Mouse (Mus musculus) CH12.LX (cell line): ENCODE measurements around the gene Twist2. TPM values are rescaled to one million over a fixed set of nuclear protein-coding genes. Genes with fewer than 3 reads are reported as not detected.

ENCODE experiments used
- DNase-seq: peaks from one replicate; pipeline ENCODE4 v3.0.0-alpha.2; 2013; ENCODE audit errors: extremely low read depth
- H3K27ac ChIP-seq: 2 replicates; pipeline ENCODE4 v1.5.1; 2012; ENCODE audit warnings: low read depth, mild to moderate bottlenecking, control low read depth, moderate library complexity; ENCODE audit not compliant: insufficient read depth
- H3K27me3 ChIP-seq: replicated peaks from 2 replicates; pipeline ENCODE3; 2012; ENCODE audit warnings: inconsistent platforms
- H3K36me3 ChIP-seq, 2 experiments: replicated peaks in 1 of 2; 2 replicates each; pipeline versions ENCODE3 to v1.6.1; 2012; ENCODE audit warnings: inconsistent platforms in 1 of 2, low read length in 1 of 2, mild to moderate bottlenecking in 1 of 2, mixed read lengths in 1 of 2, moderate library complexity in 1 of 2; ENCODE audit not compliant: control insufficient read depth in 1 of 2, insufficient read depth in 1 of 2
- H3K4me1 ChIP-seq, 2 experiments: 2 replicates each; pipeline ENCODE4 v1.6.1; 2012; ENCODE audit warnings: inconsistent platforms in 1 of 2, moderate library complexity in 1 of 2; ENCODE audit not compliant: insufficient read depth in 2 of 2, control insufficient read depth in 1 of 2
- H3K4me2 ChIP-seq: 2 replicates; pipeline ENCODE4 v1.6.1; 2012; ENCODE audit warnings: low read depth, mild to moderate bottlenecking, control low read depth; ENCODE audit not compliant: poor library complexity, insufficient read depth, severe bottlenecking
- H3K4me3 ChIP-seq, 3 experiments: fragments of 150-350 bp in 1 of 3; sonication (generic) in 1 of 3; replicated peaks in 1 of 3; 2 replicates each; pipeline versions ENCODE3 to v1.5.1; 2011 to 2012; ENCODE audit warnings: low read depth in 2 of 3, low read length in 2 of 3, mild to moderate bottlenecking in 2 of 3, moderate library complexity in 2 of 3, control low read depth in 1 of 3, improper control_type of control experiment in 1 of 3, inconsistent platforms in 1 of 3, mixed read lengths in 1 of 3; ENCODE audit not compliant: poor library complexity in 1 of 3
- H3K79me2 ChIP-seq: replicated peaks from 2 replicates; pipeline ENCODE4 v1.6.1; 2012; ENCODE audit warnings: mild to moderate bottlenecking, moderate library complexity; ENCODE audit not compliant: control insufficient read depth, poor library complexity, insufficient read depth, severe bottlenecking; ENCODE audit errors: extremely low read depth
- H3K9ac ChIP-seq: 2 replicates; pipeline ENCODE4 v1.6.1; 2012; ENCODE audit warnings: low read depth, mild to moderate bottlenecking, control low read depth, moderate library complexity; ENCODE audit not compliant: insufficient read depth
- H3K9me3 ChIP-seq: replicated peaks from 2 replicates; pipeline ENCODE3; 2012; ENCODE audit warnings: low read length, inconsistent platforms, mixed read lengths
- CHD1 ChIP-seq: IDR thresholded peaks from 2 replicates; pipeline ENCODE4 v1.6.1; 2012; ENCODE audit warnings: low read depth, low read length, improper control_type of control experiment, inconsistent platforms
- CHD2 ChIP-seq: IDR thresholded peaks from 2 replicates; pipeline ENCODE4 v1.6.1; 2011; ENCODE audit warnings: low read length, improper control_type of control experiment
- CTCF ChIP-seq, 2 experiments: IDR thresholded peaks in 1 of 2; conservative IDR thresholded peaks in 1 of 2; 2 replicates each; pipeline ENCODE4 v1.5.1; 2011 to 2012; ENCODE audit warnings: low read depth in 2 of 2, low read length in 2 of 2, improper control_type of control experiment in 1 of 2, inconsistent platforms in 1 of 2, mild to moderate bottlenecking in 1 of 2, moderate library complexity in 1 of 2
- ETS1 ChIP-seq: conservative IDR thresholded peaks from 2 replicates; pipeline ENCODE4 v1.6.1; 2012; ENCODE audit warnings: low read depth, mild to moderate bottlenecking, inconsistent platforms, low read length, improper control_type of control experiment, moderate library complexity
- IRF4 ChIP-seq: IDR thresholded peaks from 2 replicates; pipeline ENCODE4 v1.6.1; 2014; ENCODE audit warnings: low read depth, mild to moderate bottlenecking, inconsistent platforms, low read length, improper control_type of control experiment
- JUN ChIP-seq: IDR thresholded peaks from 2 replicates; pipeline ENCODE4 v1.6.1; 2011; ENCODE audit warnings: low read depth, mild to moderate bottlenecking, low read length, improper control_type of control experiment, moderate library complexity; ENCODE audit not compliant: insufficient read depth
- JUND ChIP-seq: conservative IDR thresholded peaks from 2 replicates; pipeline ENCODE4 v1.6.1; 2011; ENCODE audit warnings: low read depth, low read length, improper control_type of control experiment
- MAFK ChIP-seq: IDR thresholded peaks from 2 replicates; pipeline ENCODE4 v1.6.1; 2011; ENCODE audit warnings: low read length, improper control_type of control experiment; ENCODE audit not compliant: insufficient replicate concordance
- MAZ ChIP-seq: IDR thresholded peaks from 2 replicates; pipeline ENCODE4 v1.6.1; 2012; ENCODE audit warnings: low read depth, mild to moderate bottlenecking, inconsistent platforms, low read length, improper control_type of control experiment, moderate library complexity
- MEF2A ChIP-seq: IDR thresholded peaks from 2 replicates; pipeline ENCODE4 v1.6.1; 2014; ENCODE audit warnings: low read depth, mild to moderate bottlenecking, inconsistent platforms, low read length, improper control_type of control experiment, borderline replicate concordance
- RAD21 ChIP-seq: IDR thresholded peaks from 2 replicates; pipeline ENCODE4 v1.6.1; 2011; ENCODE audit warnings: low read depth, mild to moderate bottlenecking, low read length, improper control_type of control experiment, moderate library complexity
- TBP ChIP-seq: conservative IDR thresholded peaks from 2 replicates; pipeline ENCODE4 v1.6.1; 2011; ENCODE audit warnings: low read depth, low read length, improper control_type of control experiment
- USF1 ChIP-seq: IDR thresholded peaks from 2 replicates; pipeline ENCODE4 v1.6.1; 2014; ENCODE audit warnings: low read depth, mild to moderate bottlenecking, inconsistent platforms, low read length, improper control_type of control experiment
- USF2 ChIP-seq: conservative IDR thresholded peaks from 2 replicates; pipeline ENCODE4 v1.6.1; 2011; ENCODE audit warnings: low read depth, low read length, improper control_type of control experiment
- ZMIZ1 ChIP-seq: IDR thresholded peaks from 2 replicates; pipeline ENCODE4 v1.6.1; 2012; ENCODE audit warnings: low read depth, mild to moderate bottlenecking, inconsistent platforms, low read length, improper control_type of control experiment
- dilution Hi-C: fragments of 300-500 bp; cut with MboI; formaldehyde crosslinking; loops from 2 replicates; pipeline ENCODE4 v1.14.3; 2020; ENCODE audit warnings: low sequenced_read_pairs; ENCODE audit not compliant: extremely low pct_unique_long_range_greater_than_20kb, extremely low pct_ligation_motif_present
- in situ Hi-C: fragments of 300-500 bp; cut with MboI; formaldehyde crosslinking; loops from 3 replicates; pipeline ENCODE4 v1.14.3; 2019; ENCODE audit warnings: low sequenced_read_pairs, low pct_ligation_motif_present, low pct_unique_long_range_greater_than_20kb, mixed read lengths
- polyA plus RNA-seq: library from polyadenylated mRNA; unstranded; fragments of >175 nt; gene quantifications from 2 replicates; pipeline ENCODE4 v1.2.1, GENCODE M21; 2012; ENCODE audit warnings: low read depth; ENCODE audit not compliant: insufficient read length
- total RNA-seq, 2 experiments: library from RNA; depleted of rRNA; stranded (reverse); fragments of 300-350 nt in 1 of 2; fragments of >200 nt in 1 of 2; gene quantifications; 2 replicates each; pipeline ENCODE4 v1.2.3; 2012 to 2014

Gene Twist2
- total and polyA plus RNA-seq, 3 experiments, result not detected

GRCm38 (mm10) chr1:91875042-91875720, 73.9 kb downstream of the Twist2 start:
- Histone ChIP-seq H3K4me1 (no peaks in the 10 kb centered on the region), H3K79me2 (no peaks in the 10 kb centered on the region), H3K4me2 (no peak overlapping the region), H3K4me3 (no peak overlapping the region), H3K9me3 (no peaks in the 10 kb centered on the region), H3K27ac (no peak overlapping the region), H3K9ac (no peak overlapping the region), H3K36me3 (no peaks in the 10 kb centered on the region), H3K27me3 (peaks cover 76% of the 10 kb centered on the region)
- no peak for DNase-seq
- in situ Hi-C loops, result loop anchor here (10.0 kb wide), 1 partner anchor 300 kb away; no protein-coding TSS in a partner anchor
- TF ChIP-seq MAFK (no peak), CTCF (conservative IDR thresholded peaks at IDR 0.05 in 1 of 2, IDR thresholded peaks at IDR 0.05 in 1 of 2; ENCODE audit: low read depth in 2 of 2, low read length in 2 of 2) (peak in 1 of 2 experiments; percentile 19; a peak in 1 of 4 replicates)
- dilution Hi-C loops, result no loop called here

DNA sequence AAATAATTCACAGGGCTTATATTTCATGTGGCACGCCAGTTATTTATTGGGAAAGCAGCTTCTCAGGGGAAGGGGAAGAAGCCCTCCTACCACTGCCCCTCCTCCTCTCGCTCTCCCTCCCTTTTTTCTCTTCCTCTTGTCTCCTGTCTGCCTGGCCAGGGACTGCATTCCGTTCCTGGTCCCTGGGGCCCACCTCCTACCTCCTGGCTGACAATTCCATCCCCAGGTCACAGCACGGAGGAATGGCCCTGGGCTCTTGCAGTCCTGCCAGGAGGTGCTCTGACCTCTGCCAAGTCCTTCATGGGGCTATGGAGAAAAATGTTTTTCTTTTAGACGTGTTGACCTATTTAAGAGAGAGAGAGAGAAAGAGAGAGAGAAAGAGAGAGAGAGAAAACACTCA, 77.4 kb downstream of the Twist2 start:
- no peak overlapping the region for H3K9ac ChIP-seq
- TF ChIP-seq USF1, result no peak
- TF ChIP-seq, all 38 proteins: peak for 0
- no peak overlapping the region for H3K27ac ChIP-seq
- no peak overlapping the region for H3K4me3 ChIP-seq
- in situ Hi-C loops (loop anchor here (10.0 kb wide), 1 partner anchor 304 kb away; no protein-coding TSS in a partner anchor), dilution Hi-C loops (no loop called here)
- peaks cover 80% of the 10 kb centered on the region for H3K27me3 ChIP-seq
- H3K4me2 ChIP-seq, result no peak overlapping the region
- no peaks in the 10 kb centered on the region for H3K36me3 ChIP-seq
- H3K79me2 ChIP-seq, result no peaks in the 10 kb centered on the region
- peaks cover 7% of the 10 kb centered on the region for H3K9me3 ChIP-seq
- no peak for DNase-seq
- H3K4me1 ChIP-seq, result no peaks in the 10 kb centered on the region

- no peak for DNase-seq
- Histone ChIP-seq H3K4me1 (no peaks in the 10 kb centered on the region), H3K4me2 (no peak overlapping the region), H3K27ac (no peak overlapping the region), H3K27me3 (peaks cover 69% of the 10 kb centered on the region), H3K9me3 (peaks cover 7% of the 10 kb centered on the region), H3K9ac (no peak overlapping the region), H3K36me3 (no peaks in the 10 kb centered on the region), H3K4me3 (no peak overlapping the region), H3K79me2 (no peaks in the 10 kb centered on the region)
- TF ChIP-seq RAD21 (no peak), USF2 (no peak), TBP (no peak), CHD1 (no peak), JUN (no peak), CHD2 (no peak), IRF4 (no peak), ZMIZ1 (no peak), ETS1 (no peak), JUND (no peak), MAZ (no peak), MEF2A (no peak), MAFK (no peak)
- dilution Hi-C loops (no loop called here), in situ Hi-C loops (no loop called here)
Measured at GRCm38 (mm10) chr1:91880156-91880555, 78.9 kb downstream of the Twist2 start.
